Mouse (Mus musculus) retina, postnatal 1 day (tissue): Measurements from ENCODE around the gene Cebpzos.

Experiments used
- DNase-seq: peaks from one replicate; pipeline ENCODE4 v3.0.0-alpha.2; 2012

Cebpzos gene

GRCm38 (mm10) chr17:78916369-78916813, at the start of gene Cebpzos:
Gene Cebpzos (plus strand): TSS chr17:78916500.
- peak; percentile 92 for DNase-seq

GRCm38 (mm10) chr17:78873886-78874285, 42.4 kb upstream of the Cebpzos start:
- DNase-seq: no peak

- DNase-seq: peak; percentile 59
These were observed 34.4 kb upstream of the Cebpzos start for GRCm38 (mm10) chr17:78881878-78882304.

GRCm38 (mm10) chr17:78882401-78883112, 33.7 kb upstream of the Cebpzos start, which contains the start of gene Eif2ak2:
Gene Eif2ak2 (minus strand): TSS chr17:78882573.
- DNase-seq: peak; percentile 68

GRCm38 (mm10) chr17:78883291-78883690, 33.0 kb upstream of the Cebpzos start:
- no peak for DNase-seq

- DNase-seq: no peak
These were observed 30.8 kb upstream of the Cebpzos start for GRCm38 (mm10) chr17:78885286-78886065.

GRCm38 (mm10) chr17:78888554-78888953, 27.7 kb upstream of the Cebpzos start:
- no peak for DNase-seq

- DNase-seq: no peak
These were observed 27.1 kb upstream of the Cebpzos start for GRCm38 (mm10) chr17:78889184-78889583.

GRCm38 (mm10) chr17:78891020-78891419, 25.3 kb upstream of the Cebpzos start:
- DNase-seq: no peak

- no peak for DNase-seq
These were observed 21.3 kb upstream of the Cebpzos start for GRCm38 (mm10) chr17:78894991-78895390.

- peak; percentile 51 for DNase-seq
These were observed 20.9 kb upstream of the Cebpzos start for GRCm38 (mm10) chr17:78895394-78895793.

- DNase-seq: no peak
These were observed 13.1 kb upstream of the Cebpzos start for GRCm38 (mm10) chr17:78903158-78903557.

GRCm38 (mm10) chr17:78906892-78907291, 9.4 kb upstream of the Cebpzos start, which contains the start of gene Sult6b1:
Gene Sult6b1 (minus strand): TSS chr17:78906992.
- DNase-seq: no peak

GRCm38 (mm10) chr17:78909374-78909773, 6.9 kb upstream of the Cebpzos start:
- no peak for DNase-seq

- peak; percentile 82 for DNase-seq
These were observed 3.4 kb upstream of the Cebpzos start for GRCm38 (mm10) chr17:78912861-78913281.

- no peak for DNase-seq
These were observed 2.4 kb upstream of the Cebpzos start for GRCm38 (mm10) chr17:78913921-78914320.

GRCm38 (mm10) chr17:78915772-78916171, 528 bp upstream of the Cebpzos start:
- peak; percentile 19 for DNase-seq

GRCm38 (mm10) chr17:78916899-78917298, 599 bp downstream of the Cebpzos start:
- DNase-seq: no peak

- DNase-seq: no peak
These were observed 1.4 kb downstream of the Cebpzos start for GRCm38 (mm10) chr17:78917696-78918095.

GRCm38 (mm10) chr17:78935857-78936256, 19.6 kb downstream of the Cebpzos start:
- DNase-seq: no peak

- DNase-seq: peak; percentile 99
These were observed 20.3 kb downstream of the Cebpzos start, which contains the start of the genes Cebpz and Ndufaf7 for GRCm38 (mm10) chr17:78936466-78937228. Gene Cebpz (minus strand): TSS chr17:78937066. Gene Ndufaf7 (plus strand): TSS chr17:78937136.

GRCm38 (mm10) chr17:78937229-78937853, 21.0 kb downstream of the Cebpzos start:
- DNase-seq: no peak
